Comparison of ENCODE assay signal across 29 mouse cellular contexts in genomic region chr15:59983777-59984176, GRCm38 (mm10). TPM values are rescaled to one million over a fixed set of nuclear protein-coding genes. Genes with fewer than 3 reads are reported as not detected.
DNase-seq lines count a peak whose midpoint lies in the region; ATAC-seq lines count a peak whose summit lies in the region.
"Had no signal": no experiment of that assay in that cellular context is flagged by ENCODE, and none has a peak within 500 bp of the region (broad histone marks: within the 10 kb centered on the region; RNA-seq: fewer than 3 reads in every experiment).

No protein-coding gene starts in this region.

- H3K9ac ChIP-seq in embryonic facial prominence, embryonic 11.5 days (replicated peaks; ENCODE audit: low read length) = no peak overlapping the region
- H3K9ac ChIP-seq: forebrain, embryonic 15.5 days; hindbrain, embryonic 12.5 days; limb, embryonic 13.5 days; liver, embryonic 14.5 days; lung, embryonic 15.5 days; midbrain, embryonic 13.5 days; neural tube, embryonic 13.5 days had no signal

- WGBS in embryonic facial prominence, embryonic 11.5 days = 27% methylated on average over 4 of the region's 4 CpGs

- H3K4me2 ChIP-seq in embryonic facial prominence, embryonic 11.5 days (ENCODE audit: low read depth, low read length) = no peak overlapping the region
- H3K4me2 ChIP-seq: forebrain, embryonic 15.5 days; hindbrain, embryonic 12.5 days; limb, embryonic 13.5 days; lung, embryonic 15.5 days; midbrain, embryonic 13.5 days; neural tube, embryonic 13.5 days had no signal

- H3K27ac ChIP-seq in embryonic facial prominence, embryonic 11.5 days (replicated peaks; ENCODE audit: low read depth, low read length) = no peak overlapping the region
- H3K27ac ChIP-seq: forebrain, embryonic 15.5 days; hindbrain, embryonic 12.5 days; limb, embryonic 13.5 days; liver, embryonic 14.5 days; lung, embryonic 15.5 days; macrophage; midbrain, embryonic 13.5 days; neural tube, embryonic 13.5 days had no signal

- no peaks in the 10 kb centered on the region for H3K4me1 ChIP-seq in embryonic facial prominence, embryonic 11.5 days (ENCODE audit: control insufficient read depth, insufficient read depth, low read length)
- H3K4me1 ChIP-seq: forebrain, embryonic 15.5 days; hindbrain, embryonic 12.5 days; limb, embryonic 13.5 days; lung, embryonic 15.5 days; midbrain, embryonic 13.5 days; neural tube, embryonic 13.5 days had no signal

- H3K27me3 ChIP-seq in embryonic facial prominence, embryonic 11.5 days (ENCODE audit: control insufficient read depth, insufficient read depth, low read length) = no peaks in the 10 kb centered on the region
- H3K27me3 ChIP-seq: forebrain, embryonic 15.5 days; hindbrain, embryonic 12.5 days; limb, embryonic 13.5 days; lung, embryonic 15.5 days; midbrain, embryonic 13.5 days; neural tube, embryonic 13.5 days had no signal

- H3K36me3 ChIP-seq in embryonic facial prominence, embryonic 11.5 days (replicated peaks; ENCODE audit: control insufficient read depth, insufficient read depth, low read depth, low read length) = no peaks in the 10 kb centered on the region
- H3K36me3 ChIP-seq: forebrain, embryonic 15.5 days; hindbrain, embryonic 12.5 days; limb, embryonic 13.5 days; lung, embryonic 15.5 days; midbrain, embryonic 13.5 days; neural tube, embryonic 13.5 days had no signal

- H3K9me3 ChIP-seq in embryonic facial prominence, embryonic 11.5 days (replicated peaks; ENCODE audit: control insufficient read depth, low read length) = no peaks in the 10 kb centered on the region
- H3K9me3 ChIP-seq: forebrain, embryonic 15.5 days; hindbrain, embryonic 12.5 days; limb, embryonic 13.5 days; lung, embryonic 15.5 days; midbrain, embryonic 13.5 days; neural tube, embryonic 13.5 days had no signal

- peak; percentile 15 for DNase-seq in embryo, embryonic 10 days (ENCODE audit: low spot score)
- no peak for DNase-seq in embryo, embryonic 9.5 days (ENCODE audit: extremely low spot score)
- peak; percentile 26 for DNase-seq in WW6 (ENCODE audit: low read depth, low spot score)
- DNase-seq in embryonic facial prominence, embryonic 11.5 days (ENCODE audit: low spot score) = peak; percentile 72
- DNase-seq in mesoderm, embryonic 11.5 days (ENCODE audit: low read depth, low spot score) = peak; percentile 11
- no peak for DNase-seq in left cerebral cortex, adult 8-10 months (ENCODE audit: low spot score in 2 of 2)
- DNase-seq in layer of hippocampus, adult 9-10 months (ENCODE audit: low spot score) = no peak
- DNase-seq: adrenal gland, adult 2 months; cerebellum, adult 9-10 months; gastrocnemius, postnatal 36 days; kidney, adult 9 months; kidney, postnatal 36 days; layer of hippocampus, adult 9-11 months had no signal

- ATAC-seq in embryonic facial prominence, embryonic 11.5 days (replicated peaks; ENCODE audit: insufficient number of reproducible peaks, low FRiP score, low TSS enrichment, low read depth) = peak; percentile 75
- ATAC-seq in erythroid progenitor cell, adult 5-6 weeks (replicated peaks; ENCODE audit: low FRiP score, poor library complexity, severe bottlenecking) = no peak
- ATAC-seq: forebrain, embryonic 15.5 days; midbrain, embryonic 13.5 days had no signal

- H3K4me3 ChIP-seq in embryonic facial prominence, embryonic 11.5 days (ENCODE audit: low read depth, low read length) = no peak overlapping the region
- H3K4me3 ChIP-seq: erythroblast, embryonic 14.5 days; forebrain, embryonic 15.5 days; hindbrain, embryonic 12.5 days; limb, embryonic 13.5 days; lung, embryonic 15.5 days; midbrain, embryonic 13.5 days; neural tube, embryonic 13.5 days had no signal

RNA-seq across cellular contexts. Expression of gene 4933412E24Rik, which starts 32.6 kb away (rescaled TPM):
- polyA plus RNA-seq in embryonic facial prominence, embryonic 11.5 days (2014; fragmentation: Nextera tagmentation; extraction: Ambion mirVana) = not detected in 2 replicates
- total RNA-seq in left cerebral cortex, adult 8-10 months (2022) = not detected
- total RNA-seq in erythroid progenitor cell, adult 5-6 weeks (2015; ENCODE audit: low replicate concordance) = not detected in 2 replicates
- total RNA-seq in erythroid progenitor cell, adult 5-6 weeks (2017; ENCODE audit: low replicate concordance) = not detected in 2 replicates
- total RNA-seq: adrenal gland, adult 2 months; gastrocnemius, postnatal 36 days; left cerebral cortex, postnatal 10 days; MEL had no signal
- polyA plus RNA-seq: adrenal gland, adult 2 months; cortical plate, adult 2 months; erythroblast, embryonic 14.5 days; forebrain, embryonic 15.5 days; heart, embryonic 16.5 days; hindbrain, embryonic 12.5 days; intestine, embryonic 14.5 days; limb, embryonic 13.5 days; liver, embryonic 14.5 days; lung, embryonic 15.5 days; macrophage; midbrain, embryonic 13.5 days; neural tube, embryonic 13.5 days; urinary bladder, adult 2 months had no signal

Comparison
In these comparisons a context has a peak if more than half of its experiments do, and no peak if none do; other contexts are left out.
1. DNase-seq: peak in embryo, embryonic 10 days (single experiment), WW6 (single experiment), embryonic facial prominence, embryonic 11.5 days (single experiment) and mesoderm, embryonic 11.5 days (single experiment); none in embryo, embryonic 9.5 days (single experiment), left cerebral cortex, adult 8-10 months (0 of 2) and layer of hippocampus, adult 9-10 months (single experiment).